In genomic region chr19:6979001-6979479, GRCm38 (mm10) we compare ENCODE assay signal across 8 mouse cellular contexts. TPM values are rescaled to one million over a fixed set of nuclear protein-coding genes. Genes with fewer than 3 reads are reported as not detected.
DNase-seq lines count a peak whose midpoint lies in the region; ATAC-seq and TF ChIP-seq lines count a peak whose summit lies in the region.

No protein-coding gene starts in this region.

- H3K4me2 ChIP-seq in CH12.LX (ENCODE audit: insufficient read depth, low read depth, poor library complexity, severe bottlenecking), result peak overlapping the region; percentile 69
- peak overlapping the region; percentile 71 for H3K4me2 ChIP-seq in limb, embryonic 11.5 days (ENCODE audit: low read depth, severe bottlenecking)
- peak overlapping the region; percentile 77 for H3K4me2 ChIP-seq in neural tube, embryonic 12.5 days (replicated peaks)

- H3K9ac ChIP-seq in CH12.LX (ENCODE audit: insufficient read depth, low read depth), result peak overlapping the region; percentile 50; the same call in 1 of the 2 replicates
- H3K9ac ChIP-seq in limb, embryonic 11.5 days (ENCODE audit: low read length), result peak overlapping the region; percentile 0; the same call in 1 of the 2 replicates
- peak overlapping the region; percentile 81 for H3K9ac ChIP-seq in neural tube, embryonic 12.5 days

- H3K4me3 ChIP-seq in CH12.LX (replicated peaks in 1 of 3; ENCODE audit: low read depth in 2 of 3, low read length in 2 of 3, poor library complexity in 1 of 3), result peak overlapping the region; percentile 66 to 83 (median 68)
- peak overlapping the region; percentile 56 for H3K4me3 ChIP-seq in limb, embryonic 11.5 days (ENCODE audit: low read depth, low read length)
- peak overlapping the region; percentile 69 for H3K4me3 ChIP-seq in neural tube, embryonic 12.5 days

- peaks cover 15 to 45% of the 10 kb centered on the region in 2 experiments for H3K4me1 ChIP-seq in CH12.LX (ENCODE audit: control insufficient read depth in 1 of 2, insufficient read depth in 2 of 2)
- H3K4me1 ChIP-seq in limb, embryonic 11.5 days (ENCODE audit: control insufficient read depth, insufficient read depth, low read length), result peaks cover 18% of the 10 kb centered on the region
- peaks cover 49% of the 10 kb centered on the region for H3K4me1 ChIP-seq in neural tube, embryonic 12.5 days

- in situ Hi-C loops in CH12.LX (cut with MboI; ENCODE audit: low pct_ligation_motif_present, low pct_unique_long_range_greater_than_20kb, low sequenced_read_pairs), result no loop called here

- H3K27ac ChIP-seq in CH12.LX (ENCODE audit: insufficient read depth, low read depth), result peak overlapping the region; percentile 32; the same call in 1 of the 2 replicates
- peak overlapping the region; percentile 22; the same call in 1 of the 2 replicates for H3K27ac ChIP-seq in limb, embryonic 11.5 days (replicated peaks; ENCODE audit: low read depth, low read length)
- peak overlapping the region; percentile 75; the same call in 1 of the 2 replicates for H3K27ac ChIP-seq in neural tube, embryonic 12.5 days

- TF ChIP-seq POLR2A in CH12.LX (IDR thresholded peaks at IDR 0.05; ENCODE audit: low read depth, low read length), result no peak

- no peak for TF ChIP-seq RAD21 in CH12.LX (IDR thresholded peaks at IDR 0.05; ENCODE audit: low read depth, low read length)

- no peak for TF ChIP-seq EP300 in CH12.LX (IDR thresholded peaks at IDR 0.05; ENCODE audit: low read length)

- TF ChIP-seq CTCF in CH12.LX (conservative IDR thresholded peaks at IDR 0.05 in 1 of 2, IDR thresholded peaks at IDR 0.05 in 1 of 2; ENCODE audit: low read depth in 2 of 2, low read length in 2 of 2), result no peak

- ATAC-seq in limb, embryonic 11.5 days (ENCODE audit: insufficient number of reproducible peaks, low FRiP score, low TSS enrichment, low read depth), result 0 out of 2 replicates have a peak, but pooled peaks have one; percentile 0
- no peak for ATAC-seq in neural tube, embryonic 12.5 days (ENCODE audit: low FRiP score, low read depth)

- H3K36me3 ChIP-seq in CH12.LX (replicated peaks in 1 of 2; ENCODE audit: control insufficient read depth in 1 of 2, insufficient read depth in 1 of 2, low read length in 1 of 2), result peaks cover 21 to 47% of the 10 kb centered on the region in 2 experiments
- peaks cover 19% of the 10 kb centered on the region for H3K36me3 ChIP-seq in limb, embryonic 11.5 days (ENCODE audit: control insufficient read depth, insufficient read depth, low read length)
- peaks cover 35% of the 10 kb centered on the region for H3K36me3 ChIP-seq in neural tube, embryonic 12.5 days

- H3K27me3 ChIP-seq in CH12.LX (replicated peaks), result no peaks in the 10 kb centered on the region
- H3K27me3 ChIP-seq in limb, embryonic 11.5 days (ENCODE audit: control insufficient read depth, insufficient read depth, low read length), result no peaks in the 10 kb centered on the region
- no peaks in the 10 kb centered on the region for H3K27me3 ChIP-seq in neural tube, embryonic 12.5 days (replicated peaks)

- H3K9me3 ChIP-seq in CH12.LX (replicated peaks; ENCODE audit: low read length), result no peaks in the 10 kb centered on the region
- no peaks in the 10 kb centered on the region for H3K9me3 ChIP-seq in limb, embryonic 11.5 days (ENCODE audit: control insufficient read depth, low read length)
- no peaks in the 10 kb centered on the region for H3K9me3 ChIP-seq in neural tube, embryonic 12.5 days

- DNase-seq in gastrocnemius, postnatal 25 days, result peak; percentile 66
- no peak for DNase-seq in gastrocnemius, postnatal 36 days
- peak; percentile 70 for DNase-seq in CH12.LX (ENCODE audit: extremely low read depth)
- DNase-seq in c-Kit-positive CD71-positive TER-119-positive erythroid progenitor cells, embryonic 14.5 days (ENCODE audit: low spot score), result peak; percentile 64
- DNase-seq in heart, postnatal 4 days, result peak; percentile 38
- DNase-seq in limb, embryonic 11.5 days (ENCODE audit: low spot score), result no peak
- DNase-seq in urinary bladder, adult 2 months (ENCODE audit: low spot score), result no peak

- H3K79me2 ChIP-seq in CH12.LX (replicated peaks; ENCODE audit: control insufficient read depth, extremely low read depth, insufficient read depth, poor library complexity, severe bottlenecking), result peaks cover 29% of the 10 kb centered on the region

- 13% methylated on average over 11 of the region's 11 CpGs for WGBS in limb, embryonic 11.5 days
- WGBS in neural tube, embryonic 12.5 days, result 14% methylated on average over 11 of the region's 11 CpGs

- dilution Hi-C loops in CH12.LX (cut with MboI; ENCODE audit: extremely low pct_ligation_motif_present, extremely low pct_unique_long_range_greater_than_20kb, low sequenced_read_pairs), result no loop called here

- intact Hi-C loops in gastrocnemius, postnatal 36 days (cut with DNase I), result no loop called here

TF ChIP-seq in CH12.LX, 34 proteins besides CTCF, POLR2A, EP300 and RAD21:
- 0 out of 2 replicates have a peak, but pooled peaks have one; percentile 23 for TF ChIP-seq UBTF (IDR thresholded peaks at IDR 0.05; ENCODE audit: low read depth, low read length)
- peak; percentile 66 for TF ChIP-seq CHD2 (IDR thresholded peaks at IDR 0.05; ENCODE audit: low read length)
- no peak for TF ChIP-seq IRF4 (IDR thresholded peaks at IDR 0.05; ENCODE audit: low read depth, low read length)
- 0 out of 2 replicates have a peak, but pooled peaks have one; percentile 11 for TF ChIP-seq MAZ (IDR thresholded peaks at IDR 0.05; ENCODE audit: low read depth, low read length)
- TF ChIP-seq POLR2AphosphoS2 (IDR thresholded peaks at IDR 0.05; ENCODE audit: low read depth, low read length), result no peak
- TF ChIP-seq BHLHE40 (IDR thresholded peaks at IDR 0.05; ENCODE audit: low read depth, low read length), result 0 out of 2 replicates have a peak, but pooled peaks have one; percentile 2
- 0 out of 2 replicates have a peak, but pooled peaks have one; percentile 19 for TF ChIP-seq MYC (IDR thresholded peaks at IDR 0.05; ENCODE audit: low read depth, low read length)
- TF ChIP-seq NELFE (IDR thresholded peaks at IDR 0.05; ENCODE audit: low read depth, low read length), result no peak
- TF ChIP-seq RCOR1 (conservative IDR thresholded peaks at IDR 0.05; ENCODE audit: low read depth, low read length), result no peak

RNA-seq across cellular contexts. Expression of gene Fkbp2, which starts 1.3 kb away (rescaled TPM):
- 10 to 100 TPM in 1 of 2 experiments, 1 to 10 TPM in 1; 7.9 to 12.4 TPM for total RNA-seq in gastrocnemius, postnatal 25 days (2021)
- 10 to 100 TPM in 1 of 2 experiments, 1 to 10 TPM in 1; 7.5 to 11.6 TPM for total RNA-seq in gastrocnemius, postnatal 36 days (2021)
- total RNA-seq in CH12.LX (2012; rRNA removed), result 44.6 and 50.4 TPM in 2 replicates
- total RNA-seq in CH12.LX (2014; rRNA removed), result 17.6 and 20.7 TPM in 2 replicates
- 87.0 and 97.7 TPM in 2 replicates for polyA plus RNA-seq in CH12.LX (2012; ENCODE audit: insufficient read length, low read depth)
- total RNA-seq in heart, postnatal 4 days (2021), result 10 to 100 TPM; 23.5 to 26.6 TPM
- polyA plus RNA-seq in limb, embryonic 11.5 days (2014; fragmentation: Nextera tagmentation; extraction: Ambion mirVana), result 70.9 and 72.7 TPM in 2 replicates
- 90.2 and 93.0 TPM in 2 replicates for polyA plus RNA-seq in neural tube, embryonic 12.5 days (2016; fragmentation: Nextera tagmentation; extraction: Ambion mirVana)
- 83.0 and 89.1 TPM in 2 replicates for polyA plus RNA-seq in urinary bladder, adult 2 months (2012; rRNA removed)

RNA-seq across cellular contexts. Expression of gene Plcb3, which starts 2.8 kb away (rescaled TPM):
- total RNA-seq in gastrocnemius, postnatal 25 days (2021), result 10 to 100 TPM in 1 of 2 experiments, 1 to 10 TPM in 1; 9.8 to 10.4 TPM
- 10 to 100 TPM in 1 of 2 experiments, 1 to 10 TPM in 1; 8.1 to 10.7 TPM for total RNA-seq in gastrocnemius, postnatal 36 days (2021)
- 6.4 and 7.5 TPM in 2 replicates for total RNA-seq in CH12.LX (2012; rRNA removed)
- 3.0 and 4.1 TPM in 2 replicates for total RNA-seq in CH12.LX (2014; rRNA removed)
- 7.8 and 8.2 TPM in 2 replicates for polyA plus RNA-seq in CH12.LX (2012; ENCODE audit: insufficient read length, low read depth)
- 10 to 100 TPM; 17.4 to 19.9 TPM for total RNA-seq in heart, postnatal 4 days (2021)
- polyA plus RNA-seq in limb, embryonic 11.5 days (2014; fragmentation: Nextera tagmentation; extraction: Ambion mirVana), result 24.4 and 27.7 TPM in 2 replicates
- polyA plus RNA-seq in neural tube, embryonic 12.5 days (2016; fragmentation: Nextera tagmentation; extraction: Ambion mirVana), result 25.7 and 33.4 TPM in 2 replicates
- polyA plus RNA-seq in urinary bladder, adult 2 months (2012; rRNA removed), result 83.5 and 88.1 TPM in 2 replicates

RNA-seq across cellular contexts. Expression of gene Ppp1r14b, which starts 4.3 kb away (rescaled TPM):
- total RNA-seq in gastrocnemius, postnatal 25 days (2021), result 100 to 1,000 TPM; 113 to 131 TPM
- 100 to 1,000 TPM; 105 to 128 TPM for total RNA-seq in gastrocnemius, postnatal 36 days (2021)
- 256 and 329 TPM in 2 replicates for total RNA-seq in CH12.LX (2012; rRNA removed)
- 151 and 167 TPM in 2 replicates for total RNA-seq in CH12.LX (2014; rRNA removed)
- 179 and 241 TPM in 2 replicates for polyA plus RNA-seq in CH12.LX (2012; ENCODE audit: insufficient read length, low read depth)
- total RNA-seq in heart, postnatal 4 days (2021), result 100 to 1,000 TPM; 243 to 246 TPM
- polyA plus RNA-seq in limb, embryonic 11.5 days (2014; fragmentation: Nextera tagmentation; extraction: Ambion mirVana), result 282 and 293 TPM in 2 replicates
- polyA plus RNA-seq in neural tube, embryonic 12.5 days (2016; fragmentation: Nextera tagmentation; extraction: Ambion mirVana), result 324 and 325 TPM in 2 replicates
- polyA plus RNA-seq in urinary bladder, adult 2 months (2012; rRNA removed), result 100 and 132 TPM in 2 replicates

RNA-seq across cellular contexts. Expression of gene Vegfb, which starts 8.4 kb away (rescaled TPM):
- total RNA-seq in gastrocnemius, postnatal 25 days (2021), result 100 to 1,000 TPM; 143 to 156 TPM
- total RNA-seq in gastrocnemius, postnatal 36 days (2021), result 100 to 1,000 TPM; 140 to 153 TPM
- 12.9 and 13.2 TPM in 2 replicates for total RNA-seq in CH12.LX (2012; rRNA removed)
- 3.2 and 3.5 TPM in 2 replicates for total RNA-seq in CH12.LX (2014; rRNA removed)
- 28.4 and 35.1 TPM in 2 replicates for polyA plus RNA-seq in CH12.LX (2012; ENCODE audit: insufficient read length, low read depth)
- total RNA-seq in heart, postnatal 4 days (2021), result 100 to 1,000 TPM; 263 to 265 TPM
- polyA plus RNA-seq in limb, embryonic 11.5 days (2014; fragmentation: Nextera tagmentation; extraction: Ambion mirVana), result 37.1 and 38.7 TPM in 2 replicates
- 33.7 and 37.8 TPM in 2 replicates for polyA plus RNA-seq in neural tube, embryonic 12.5 days (2016; fragmentation: Nextera tagmentation; extraction: Ambion mirVana)
- polyA plus RNA-seq in urinary bladder, adult 2 months (2012; rRNA removed), result 48.1 and 76.3 TPM in 2 replicates

RNA-seq across cellular contexts. Expression of gene Dnajc4, which starts 13.3 kb away (rescaled TPM):
- total RNA-seq in gastrocnemius, postnatal 25 days (2021), result 10 to 100 TPM; 31.3 to 32.9 TPM
- 10 to 100 TPM; 31.1 to 36.4 TPM for total RNA-seq in gastrocnemius, postnatal 36 days (2021)
- 9.7 and 11.2 TPM in 2 replicates for total RNA-seq in CH12.LX (2012; rRNA removed)
- total RNA-seq in CH12.LX (2014; rRNA removed), result 6.2 and 7.5 TPM in 2 replicates
- 12.7 and 13.9 TPM in 2 replicates for polyA plus RNA-seq in CH12.LX (2012; ENCODE audit: insufficient read length, low read depth)
- 10 to 100 TPM; 48.7 to 49.2 TPM for total RNA-seq in heart, postnatal 4 days (2021)
- polyA plus RNA-seq in limb, embryonic 11.5 days (2014; fragmentation: Nextera tagmentation; extraction: Ambion mirVana), result 15.0 and 20.7 TPM in 2 replicates
- 22.0 and 22.9 TPM in 2 replicates for polyA plus RNA-seq in neural tube, embryonic 12.5 days (2016; fragmentation: Nextera tagmentation; extraction: Ambion mirVana)
- polyA plus RNA-seq in urinary bladder, adult 2 months (2012; rRNA removed), result 61.7 and 65.2 TPM in 2 replicates

Comparison
In these comparisons a context has a peak if more than half of its experiments do, and no peak if none do; other contexts are left out.
1. DNase-seq: peak in gastrocnemius, postnatal 25 days (single experiment), CH12.LX (single experiment), c-Kit-positive CD71-positive TER-119-positive erythroid progenitor cells, embryonic 14.5 days (single experiment) and heart, postnatal 4 days (single experiment); none in gastrocnemius, postnatal 36 days (0 of 2), limb, embryonic 11.5 days (single experiment) and urinary bladder, adult 2 months (single experiment).
2. H3K27ac ChIP-seq: peak in every context shown above with its lines; median percentile 75 in neural tube, embryonic 12.5 days; 32 in CH12.LX; 22 in limb, embryonic 11.5 days.
3. H3K9ac ChIP-seq: peak in every context shown above with its lines; median percentile 81 in neural tube, embryonic 12.5 days; 50 in CH12.LX; 0 in limb, embryonic 11.5 days.
4. Peak in every context shown above with its lines, with median percentiles within 50 percentile points of each other: H3K4me2 ChIP-seq and H3K4me3 ChIP-seq.